In the genomic region with DNA sequence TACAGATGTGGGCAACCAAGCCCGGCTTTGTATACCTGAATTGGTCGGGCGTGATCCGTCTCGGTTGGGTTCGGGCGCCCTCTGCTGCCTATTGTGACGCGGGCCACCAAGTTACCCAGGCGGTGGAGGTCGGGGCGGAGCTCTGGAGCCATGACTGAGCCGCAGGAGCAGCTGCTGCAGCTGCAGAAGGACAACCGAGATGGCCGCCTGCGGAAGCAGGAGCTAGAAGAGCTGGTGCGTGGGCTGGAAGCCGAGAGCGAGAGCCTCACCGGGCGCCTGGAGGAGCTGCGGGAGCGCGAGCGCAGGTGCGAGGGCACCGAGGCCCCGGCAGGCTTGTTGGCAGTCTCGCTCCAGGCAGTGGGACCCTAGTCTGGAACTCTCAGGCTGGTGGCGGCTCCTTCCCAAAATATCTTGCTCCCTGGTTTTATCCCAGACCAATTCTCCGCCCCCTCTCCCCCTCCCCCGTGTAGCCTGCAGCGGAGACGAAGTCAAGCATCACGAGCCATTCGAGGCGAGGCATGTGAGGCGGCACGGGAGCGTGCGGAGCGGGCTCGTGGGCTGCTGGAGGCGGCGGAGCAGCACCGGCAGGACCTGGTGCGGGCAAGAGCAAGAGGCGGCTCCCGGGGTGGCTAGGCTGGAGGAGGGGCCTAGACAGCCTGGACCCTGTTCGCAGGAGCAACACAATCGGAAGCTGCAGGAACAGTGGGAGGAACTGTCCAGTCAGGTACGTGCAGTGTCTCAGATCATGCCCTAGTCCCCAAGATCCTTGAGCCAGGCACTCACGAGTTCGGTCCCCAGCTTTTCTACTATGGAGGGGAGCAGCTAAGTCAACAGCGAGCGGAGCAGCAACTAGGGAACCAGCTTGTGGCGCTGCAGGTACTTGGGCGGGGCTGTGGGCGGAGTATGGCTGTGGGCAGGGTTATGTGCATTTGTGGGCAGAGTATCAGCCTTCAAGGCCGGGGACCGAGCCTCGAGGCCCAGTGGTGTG, we compare ENCODE assay signal across 8 mouse cellular contexts. TPM values are rescaled to one million over a fixed set of nuclear protein-coding genes. Genes with fewer than 3 reads are reported as not detected.
DNase-seq lines count a peak whose midpoint lies in the region; ATAC-seq and TF ChIP-seq lines count a peak whose summit lies in the region.

No protein-coding gene starts in this region.

- H3K4me1 ChIP-seq in CH12.LX (ENCODE audit: control insufficient read depth in 1 of 2, insufficient read depth in 2 of 2) = peaks cover 4 to 14% of the 10 kb centered on the region in 2 experiments; a peak in 2 of 4 replicates
- H3K4me1 ChIP-seq in forebrain, embryonic 12.5 days = peaks cover 20% of the 10 kb centered on the region
- peaks cover 13% of the 10 kb centered on the region for H3K4me1 ChIP-seq in heart, postnatal 0 days (ENCODE audit: control insufficient read depth, insufficient read depth)
- H3K4me1 ChIP-seq in liver, embryonic 16.5 days (ENCODE audit: control insufficient read depth, low read depth, low read length) = peaks cover 18% of the 10 kb centered on the region
- peaks cover 22% of the 10 kb centered on the region for H3K4me1 ChIP-seq in neural tube, embryonic 13.5 days (replicated peaks)
- H3K4me1 ChIP-seq in testis, adult 2 months (ENCODE audit: control insufficient read depth, insufficient read depth, low read length) = peaks cover 6% of the 10 kb centered on the region

- peak overlapping the region; percentile 31 to 51 (median 50) for H3K4me3 ChIP-seq in CH12.LX (replicated peaks in 1 of 3; ENCODE audit: low read depth in 2 of 3, low read length in 2 of 3, poor library complexity in 1 of 3)
- H3K4me3 ChIP-seq in forebrain, embryonic 12.5 days (replicated peaks) = peak overlapping the region; percentile 53
- H3K4me3 ChIP-seq in heart, postnatal 0 days (ENCODE audit: low read depth, low read length) = peak overlapping the region; percentile 57
- peak overlapping the region; percentile 67 for H3K4me3 ChIP-seq in liver, embryonic 16.5 days (ENCODE audit: low read depth, low read length)
- peak overlapping the region; percentile 53 for H3K4me3 ChIP-seq in neural tube, embryonic 13.5 days
- peak overlapping the region; percentile 86 for H3K4me3 ChIP-seq in testis, adult 2 months (ENCODE audit: control insufficient read depth, low read depth, low read length)

- peaks cover 28 to 49% of the 10 kb centered on the region in 2 experiments for H3K36me3 ChIP-seq in CH12.LX (replicated peaks in 1 of 2; ENCODE audit: control insufficient read depth in 1 of 2, insufficient read depth in 1 of 2, low read length in 1 of 2)
- H3K36me3 ChIP-seq in forebrain, embryonic 12.5 days (replicated peaks) = peaks cover 21% of the 10 kb centered on the region
- peaks cover 18% of the 10 kb centered on the region for H3K36me3 ChIP-seq in heart, postnatal 0 days (replicated peaks; ENCODE audit: control insufficient read depth, insufficient read depth, low read length)
- H3K36me3 ChIP-seq in liver, embryonic 16.5 days (ENCODE audit: control insufficient read depth, insufficient read depth) = no peaks in the 10 kb centered on the region
- H3K36me3 ChIP-seq in neural tube, embryonic 13.5 days = peaks cover 29% of the 10 kb centered on the region
- H3K36me3 ChIP-seq in testis, adult 2 months (ENCODE audit: control insufficient read depth, insufficient read depth, low read length) = no peaks in the 10 kb centered on the region; the same call in 1 of the 2 replicates

- peak; percentile 90 for ATAC-seq in forebrain, embryonic 12.5 days (ENCODE audit: low FRiP score)
- peak; percentile 87 for ATAC-seq in heart, postnatal 0 days (ENCODE audit: insufficient read depth, low read depth)
- ATAC-seq in liver, embryonic 16.5 days (ENCODE audit: low read depth) = peak; percentile 84
- ATAC-seq in neural tube, embryonic 13.5 days (ENCODE audit: low read depth) = peak; percentile 92

- dilution Hi-C loops in CH12.LX (cut with MboI; ENCODE audit: extremely low pct_ligation_motif_present, extremely low pct_unique_long_range_greater_than_20kb, low sequenced_read_pairs) = no loop called here

- peak in 1 of 2 experiments; percentile 99; a peak in 3 of 4 replicates for TF ChIP-seq CTCF in CH12.LX (conservative IDR thresholded peaks at IDR 0.05 in 1 of 2, IDR thresholded peaks at IDR 0.05 in 1 of 2; ENCODE audit: low read depth in 2 of 2, low read length in 2 of 2)
- TF ChIP-seq CTCF in heart, postnatal 0 days (IDR thresholded peaks at IDR 0.05; ENCODE audit: low read depth) = peak; percentile 91
- TF ChIP-seq CTCF in testis, adult 2 months (IDR thresholded peaks at IDR 0.05; ENCODE audit: control insufficient read depth, insufficient read depth, insufficient replicate concordance, low read depth, low read length) = peak; percentile 55; the same call in 1 of the 2 replicates

- peak; percentile 44 for TF ChIP-seq POLR2A in CH12.LX (IDR thresholded peaks at IDR 0.05; ENCODE audit: low read depth, low read length)
- TF ChIP-seq POLR2A in testis, adult 2 months (IDR thresholded peaks at IDR 0.05; ENCODE audit: control insufficient read depth, low read depth, low read length) = peak; percentile 71; the same call in 1 of the 2 replicates

- H3K9ac ChIP-seq in CH12.LX (ENCODE audit: insufficient read depth, low read depth) = peak overlapping the region; percentile 27; the same call in 1 of the 2 replicates
- H3K9ac ChIP-seq in forebrain, embryonic 12.5 days = peak overlapping the region; percentile 67
- peak overlapping the region; percentile 40; the same call in 1 of the 2 replicates for H3K9ac ChIP-seq in heart, postnatal 0 days (replicated peaks; ENCODE audit: low read depth, low read length)
- H3K9ac ChIP-seq in liver, embryonic 16.5 days (ENCODE audit: low read depth, low read length) = peak overlapping the region; percentile 51
- H3K9ac ChIP-seq in neural tube, embryonic 13.5 days = peak overlapping the region; percentile 73

- WGBS in forebrain, embryonic 12.5 days = under 1% methylated on average over 61 of the region's 62 CpGs
- WGBS in heart, postnatal 0 days = 2% methylated on average over 60 of the region's 62 CpGs
- under 1% methylated on average over 62 of the region's 62 CpGs for WGBS in liver, embryonic 16.5 days (ENCODE audit: insufficient replicate concordance)
- WGBS in neural tube, embryonic 13.5 days = under 1% methylated on average over 62 of the region's 62 CpGs

- no peaks in the 10 kb centered on the region for H3K9me3 ChIP-seq in CH12.LX (replicated peaks; ENCODE audit: low read length)
- H3K9me3 ChIP-seq in forebrain, embryonic 12.5 days = no peaks in the 10 kb centered on the region
- no peaks in the 10 kb centered on the region for H3K9me3 ChIP-seq in heart, postnatal 0 days (replicated peaks; ENCODE audit: control insufficient read depth, low read length)
- H3K9me3 ChIP-seq in liver, embryonic 16.5 days (replicated peaks; ENCODE audit: control insufficient read depth, low read length) = no peaks in the 10 kb centered on the region
- no peaks in the 10 kb centered on the region for H3K9me3 ChIP-seq in neural tube, embryonic 13.5 days

- H3K27me3 ChIP-seq in CH12.LX (replicated peaks) = peaks cover 2% of the 10 kb centered on the region
- H3K27me3 ChIP-seq in forebrain, embryonic 12.5 days = peaks cover 38% of the 10 kb centered on the region
- H3K27me3 ChIP-seq in heart, postnatal 0 days (ENCODE audit: control insufficient read depth, insufficient read depth, low read length) = peaks cover 17% of the 10 kb centered on the region
- H3K27me3 ChIP-seq in liver, embryonic 16.5 days (ENCODE audit: control insufficient read depth, insufficient read depth, low read depth, low read length) = peaks cover 26% of the 10 kb centered on the region
- H3K27me3 ChIP-seq in neural tube, embryonic 13.5 days = peaks cover 40% of the 10 kb centered on the region
- no peaks in the 10 kb centered on the region for H3K27me3 ChIP-seq in testis, adult 2 months (ENCODE audit: control insufficient read depth, insufficient read depth, low read length)

- no peak for TF ChIP-seq EP300 in CH12.LX (IDR thresholded peaks at IDR 0.05; ENCODE audit: low read length)
- TF ChIP-seq EP300 in heart, postnatal 0 days (IDR thresholded peaks at IDR 0.05; ENCODE audit: low read depth) = no peak

- TF ChIP-seq RAD21 in CH12.LX (IDR thresholded peaks at IDR 0.05; ENCODE audit: low read depth, low read length) = peak; percentile 97

- H3K27ac ChIP-seq in CH12.LX (ENCODE audit: insufficient read depth, low read depth) = no peak overlapping the region
- H3K27ac ChIP-seq in forebrain, embryonic 12.5 days = peak overlapping the region; percentile 72
- H3K27ac ChIP-seq in heart, postnatal 0 days (ENCODE audit: low read depth) = no peak overlapping the region
- no peak overlapping the region for H3K27ac ChIP-seq in liver, embryonic 16.5 days (ENCODE audit: low read length)
- peak overlapping the region; percentile 85 for H3K27ac ChIP-seq in neural tube, embryonic 13.5 days (replicated peaks)
- H3K27ac ChIP-seq in testis, adult 2 months (ENCODE audit: control insufficient read depth, insufficient read depth, low read depth, low read length) = peak overlapping the region; percentile 42; the same call in 1 of the 2 replicates

- in situ Hi-C loops in CH12.LX (cut with MboI; ENCODE audit: low pct_ligation_motif_present, low pct_unique_long_range_greater_than_20kb, low sequenced_read_pairs) = no loop called here

- H3K79me2 ChIP-seq in CH12.LX (replicated peaks; ENCODE audit: control insufficient read depth, extremely low read depth, insufficient read depth, poor library complexity, severe bottlenecking) = no peaks in the 10 kb centered on the region

- peak overlapping the region; percentile 68 for H3K4me2 ChIP-seq in CH12.LX (ENCODE audit: insufficient read depth, low read depth, poor library complexity, severe bottlenecking)
- H3K4me2 ChIP-seq in forebrain, embryonic 12.5 days = peak overlapping the region; percentile 85
- H3K4me2 ChIP-seq in heart, postnatal 0 days (ENCODE audit: low read depth, low read length) = peak overlapping the region; percentile 91
- peak overlapping the region; percentile 95 for H3K4me2 ChIP-seq in liver, embryonic 16.5 days (ENCODE audit: low read depth, low read length)
- H3K4me2 ChIP-seq in neural tube, embryonic 13.5 days = peak overlapping the region; percentile 85

- DNase-seq in CH12.LX (ENCODE audit: extremely low read depth) = peak; percentile 94
- peak; percentile 91 for DNase-seq in c-Kit-positive CD71-positive TER-119-negative erythroid progenitor cells, embryonic 14.5 days (ENCODE audit: low read depth)
- peak; percentile 88 for DNase-seq in heart, postnatal 0 days (ENCODE audit: low spot score)
- DNase-seq in kidney, postnatal 4 days = peak; percentile 96 to 97

RNA-seq across cellular contexts. Expression of gene Tmem191c, which starts 0.6 kb away (rescaled TPM):
- total RNA-seq in CH12.LX (2012; rRNA removed) (5.9 and 11.3 TPM in 2 replicates), CH12.LX (2014; rRNA removed) (2.6 and 3.2 TPM in 2 replicates)
- polyA plus RNA-seq in CH12.LX (2012; ENCODE audit: insufficient read length, low read depth) = 7.6 and 7.9 TPM in 2 replicates
- 13.9 and 14.3 TPM in 2 replicates for polyA plus RNA-seq in forebrain, embryonic 12.5 days (2016; fragmentation: Nextera tagmentation; extraction: Ambion mirVana)
- total RNA-seq in heart, postnatal 0 days (2014; rRNA removed; ENCODE audit: low replicate concordance) = 10.8 and 12.7 TPM in 2 replicates
- polyA plus RNA-seq in heart, postnatal 0 days (2015; fragmentation: Nextera tagmentation; extraction: Ambion mirVana) = 8.0 and 9.1 TPM in 2 replicates
- 2.9 and 4.0 TPM in 2 replicates for polyA plus RNA-seq in liver, embryonic 16.5 days (2015; fragmentation: Nextera tagmentation; extraction: Ambion mirVana)
- 31.9 and 35.1 TPM in 2 replicates for polyA plus RNA-seq in neural tube, embryonic 13.5 days (2015; fragmentation: Nextera tagmentation; extraction: Ambion mirVana)
- polyA plus RNA-seq in testis, adult 2 months (2012; rRNA removed) = 270 and 279 TPM in 2 replicates

RNA-seq across cellular contexts. Expression of gene Hic2, which starts 43.1 kb away (rescaled TPM):
- total RNA-seq in CH12.LX (2012; rRNA removed) (7.5 and 9.6 TPM in 2 replicates), CH12.LX (2014; rRNA removed) (4.5 and 6.2 TPM in 2 replicates)
- polyA plus RNA-seq in CH12.LX (2012; ENCODE audit: insufficient read length, low read depth) = 6.3 and 8.1 TPM in 2 replicates
- 12.7 and 13.4 TPM in 2 replicates for polyA plus RNA-seq in forebrain, embryonic 12.5 days (2016; fragmentation: Nextera tagmentation; extraction: Ambion mirVana)
- total RNA-seq in heart, postnatal 0 days (2014; rRNA removed; ENCODE audit: low replicate concordance) = 8.0 and 14.7 TPM in 2 replicates
- 2.9 and 3.0 TPM in 2 replicates for polyA plus RNA-seq in heart, postnatal 0 days (2015; fragmentation: Nextera tagmentation; extraction: Ambion mirVana)
- 3.0 and 3.4 TPM in 2 replicates for polyA plus RNA-seq in liver, embryonic 16.5 days (2015; fragmentation: Nextera tagmentation; extraction: Ambion mirVana)
- polyA plus RNA-seq in neural tube, embryonic 13.5 days (2015; fragmentation: Nextera tagmentation; extraction: Ambion mirVana) = 7.8 and 8.2 TPM in 2 replicates
- polyA plus RNA-seq in testis, adult 2 months (2012; rRNA removed) = 3.8 and 4.1 TPM in 2 replicates

RNA-seq across cellular contexts. Expression of gene Serpind1, which starts 54.7 kb away (rescaled TPM):
- total RNA-seq in CH12.LX (2012; rRNA removed) (5.8 and 6.8 TPM in 2 replicates), CH12.LX (2014; rRNA removed) (14.4 and 15.6 TPM in 2 replicates)
- 13.1 and 13.9 TPM in 2 replicates for polyA plus RNA-seq in CH12.LX (2012; ENCODE audit: insufficient read length, low read depth)
- polyA plus RNA-seq in forebrain, embryonic 12.5 days (2016; fragmentation: Nextera tagmentation; extraction: Ambion mirVana) = 0.28 and 0.33 TPM in 2 replicates
- total RNA-seq in heart, postnatal 0 days (2014; rRNA removed; ENCODE audit: low replicate concordance) = 2.7 TPM in 1 of 2 replicates, not detected in the other
- 0.34 and 0.49 TPM in 2 replicates for polyA plus RNA-seq in heart, postnatal 0 days (2015; fragmentation: Nextera tagmentation; extraction: Ambion mirVana)
- polyA plus RNA-seq in liver, embryonic 16.5 days (2015; fragmentation: Nextera tagmentation; extraction: Ambion mirVana) = 242 and 251 TPM in 2 replicates
- polyA plus RNA-seq in neural tube, embryonic 13.5 days (2015; fragmentation: Nextera tagmentation; extraction: Ambion mirVana) = 0.76 and 0.88 TPM in 2 replicates
- 0.10 TPM in 1 of 2 replicates, not detected in the other for polyA plus RNA-seq in testis, adult 2 months (2012; rRNA removed)

Comparison
In these comparisons a context has a peak if more than half of its experiments do, and no peak if none do; other contexts are left out.
1. H3K27ac ChIP-seq: peak in forebrain, embryonic 12.5 days (single experiment), neural tube, embryonic 13.5 days (single experiment) and testis, adult 2 months (single experiment); none in CH12.LX (single experiment), heart, postnatal 0 days (single experiment) and liver, embryonic 16.5 days (single experiment).
2. RNA of gene Serpind1, which starts 54.7 kb away (polyA plus RNA-seq): 242 to 251 TPM in liver, embryonic 16.5 days; 13.1 to 13.9 TPM in CH12.LX, 0.76 to 0.88 TPM in neural tube, embryonic 13.5 days, 0.34 to 0.49 TPM in heart, postnatal 0 days, 0.28 to 0.33 TPM in forebrain, embryonic 12.5 days and 0.10 TPM in testis, adult 2 months; every median in the first group is over 10 times any median in the second.
3. Peak in every context shown above with its lines, with median percentiles within 50 percentile points of each other: DNase-seq, H3K4me2 ChIP-seq, H3K4me3 ChIP-seq, H3K9ac ChIP-seq and ATAC-seq.